Mouse (Mus musculus) v-Abl transformed pro-B cells (cell line): ENCODE data around the gene Slc6a21.

Experiments
- in situ Hi-C, 2 experiments: fragments of 400-800 bp; cut with MboI; formaldehyde crosslinking; loops; one replicate each; pipeline ENCODE4 v1.15.1; 2025; ENCODE audit not compliant: unreplicated experiment in 2 of 2

Gene Slc6a21

GRCm38 (mm10) chr7:45277136-45277760, at the start of gene Slc6a21:
Slc6a21 (plus strand) TSS chr7:45277513.
- in situ Hi-C loops: no loop called here

- in situ Hi-C loops: no loop called here
Observed at GRCm38 (mm10) chr7:45228548-45228947, 48.8 kb upstream of the Slc6a21 start.

- in situ Hi-C loops: no loop called here
Observed at GRCm38 (mm10) chr7:45229046-45229445, 48.3 kb upstream of the Slc6a21 start.

DNA sequence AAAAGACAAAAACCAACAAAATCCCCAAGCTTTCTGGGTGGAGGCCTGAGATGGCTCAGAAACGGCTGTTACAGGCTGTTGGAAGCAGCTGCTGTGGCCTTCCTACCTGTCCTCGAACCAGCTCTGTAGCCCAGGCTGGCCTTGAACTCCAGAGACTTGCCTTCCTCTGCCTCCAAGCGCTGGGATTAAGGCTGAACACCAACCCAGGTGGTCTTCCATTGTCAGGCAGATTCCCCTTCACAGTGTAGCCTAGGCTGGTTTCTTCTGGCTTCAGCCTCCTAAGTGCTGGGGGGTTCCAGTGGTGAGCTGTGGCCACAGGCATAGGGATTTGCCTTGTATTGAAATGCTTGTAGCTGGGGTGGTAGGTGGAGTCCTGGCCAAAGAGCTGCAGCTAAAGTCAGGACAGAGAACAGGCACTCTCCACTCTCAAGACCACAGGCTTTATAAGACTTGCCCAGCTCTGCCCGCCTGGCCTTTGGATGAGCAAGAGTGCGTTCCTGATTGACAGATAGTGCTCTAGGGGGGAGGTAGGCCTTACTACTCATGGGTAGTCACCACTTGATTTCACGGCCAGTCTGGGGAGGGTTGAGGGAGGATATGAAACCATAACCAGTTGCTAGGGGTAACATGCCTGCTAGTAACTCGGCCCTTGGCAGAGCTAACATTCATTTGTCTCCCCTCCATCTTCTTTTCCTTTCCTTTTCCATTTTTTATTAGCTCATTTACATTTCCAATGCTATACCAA, 47.7 kb upstream of the Slc6a21 start:
- in situ Hi-C loops: no loop called here

GRCm38 (mm10) chr7:45231192-45231591, 46.1 kb upstream of the Slc6a21 start:
- in situ Hi-C loops: no loop called here

GRCm38 (mm10) chr7:45231941-45232340, 45.4 kb upstream of the Slc6a21 start:
- in situ Hi-C loops: no loop called here

DNA sequence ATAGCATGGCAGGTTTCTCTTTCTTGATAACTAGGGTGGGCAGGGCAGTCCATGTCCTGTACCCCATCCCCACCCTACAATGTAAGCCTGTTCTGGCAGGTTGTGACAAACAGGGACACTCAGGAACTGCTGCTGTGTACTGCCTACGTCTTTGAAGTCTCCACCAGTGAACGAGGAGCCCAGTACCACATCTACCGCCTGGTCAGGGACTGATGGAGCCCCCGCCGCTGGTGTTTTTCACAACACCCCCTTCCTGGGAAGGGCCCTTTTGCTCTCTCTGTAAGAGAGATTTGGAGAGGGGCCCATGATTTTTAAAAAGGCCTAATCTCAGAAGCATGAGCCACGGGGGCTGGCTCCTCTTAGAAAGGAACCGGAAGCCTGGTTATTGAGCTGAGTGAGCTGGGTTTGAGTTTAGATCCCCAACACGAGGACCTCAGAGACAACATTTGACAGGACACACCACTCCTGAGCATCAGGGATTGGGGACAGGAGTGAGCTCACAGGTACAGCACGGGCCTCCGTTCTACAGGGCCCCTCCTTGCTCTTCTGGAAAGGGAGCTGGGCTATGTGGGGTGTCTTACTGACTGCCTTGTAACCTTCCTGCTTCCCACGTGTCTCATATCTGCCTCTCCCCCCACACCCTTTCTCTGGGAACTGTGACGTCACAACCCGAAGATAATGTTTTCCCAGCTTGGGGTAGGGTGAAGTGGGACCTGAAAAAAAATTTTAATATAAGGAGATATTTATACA, 44.4 kb upstream of the Slc6a21 start:
- in situ Hi-C loops: no loop called here

GRCm38 (mm10) chr7:45233580-45234332, 43.6 kb upstream of the Slc6a21 start:
- in situ Hi-C loops: no loop called here

DNA sequence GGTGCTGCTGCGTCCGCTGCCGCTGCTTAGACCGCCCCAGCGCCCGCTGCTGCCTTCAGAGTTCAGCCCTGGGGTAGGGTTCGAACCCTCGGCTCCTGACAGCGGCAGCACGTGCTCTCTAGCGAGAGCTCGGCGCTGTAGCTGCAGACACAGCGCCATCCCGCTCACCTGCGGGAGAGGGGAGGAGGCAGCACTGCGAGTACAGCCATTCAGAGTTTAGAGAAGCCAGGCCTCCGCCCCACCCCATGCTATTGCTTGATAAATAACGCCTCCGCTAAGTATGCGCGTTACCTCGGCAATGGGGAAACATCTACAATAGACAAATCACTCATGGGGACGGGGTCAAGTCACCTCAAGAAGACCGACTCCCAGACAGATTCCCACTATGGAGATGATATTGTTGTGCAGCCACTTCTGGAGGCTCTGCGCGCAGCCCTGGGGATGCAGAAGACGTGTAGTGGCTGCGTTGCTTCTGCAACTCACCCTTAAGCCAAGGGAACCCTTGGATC, 42.9 kb upstream of the Slc6a21 start:
- in situ Hi-C loops: no loop called here

DNA sequence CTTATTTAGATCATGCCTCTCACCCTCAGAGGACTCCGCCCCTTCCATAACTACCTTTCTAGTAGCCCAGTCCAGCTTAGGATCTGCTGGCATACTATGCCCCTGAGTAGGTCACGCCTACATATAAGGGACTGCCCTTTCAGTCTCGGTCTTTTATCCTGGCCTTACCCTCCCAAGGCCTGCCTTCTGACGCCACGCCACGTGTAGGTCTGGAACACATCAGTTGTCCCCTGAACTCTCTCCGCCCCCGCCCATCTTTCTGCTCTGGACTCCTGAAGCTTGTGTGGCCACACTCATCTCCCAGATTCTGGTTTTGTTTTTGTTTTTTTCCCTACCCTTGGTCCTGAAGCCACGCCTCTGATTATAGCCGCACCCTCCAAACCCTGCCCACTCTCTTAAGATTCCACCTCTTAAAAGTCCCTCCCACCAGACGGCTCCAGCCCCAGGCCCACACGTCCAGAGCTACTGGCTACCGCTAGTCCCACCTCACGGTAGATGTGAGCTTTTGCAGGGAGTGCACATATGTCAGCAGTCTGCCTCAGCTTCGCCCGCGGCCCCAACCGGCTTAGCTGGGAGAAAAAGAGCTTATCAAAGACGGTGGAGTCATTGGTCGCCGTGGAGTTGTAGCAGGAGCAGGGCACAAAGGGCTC, 42.3 kb upstream of the Slc6a21 start:
- in situ Hi-C loops: loop anchor here in 1 of 2 experiments (5.0 kb wide), 1 partner anchor 33 kb away; the partner anchor contains the start of gene Ccdc155

DNA sequence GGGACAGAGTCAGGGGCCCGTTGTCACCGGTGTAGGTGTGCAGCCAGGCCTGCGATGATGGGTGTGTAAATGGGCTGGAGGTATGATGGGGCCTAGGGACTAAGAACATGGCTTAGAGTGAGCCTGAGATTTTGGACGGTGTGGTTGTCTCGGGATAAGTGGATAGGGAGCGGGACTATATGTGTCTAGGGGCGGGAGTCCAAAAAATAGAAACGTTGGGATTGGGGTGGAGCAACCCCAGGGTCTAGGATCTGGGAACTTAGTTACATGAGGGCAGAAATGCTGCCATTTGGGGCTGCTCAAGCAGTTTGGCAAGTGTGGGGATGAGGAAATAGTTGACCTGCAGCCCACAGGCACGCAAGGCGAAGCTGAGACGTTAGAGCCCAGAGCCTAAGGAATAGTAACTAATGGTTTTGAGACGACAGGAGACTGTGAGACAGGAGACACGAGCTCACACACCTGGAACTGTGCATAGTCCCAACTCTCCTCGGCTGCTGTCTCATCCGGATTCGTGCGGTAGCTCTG, 41.6 kb upstream of the Slc6a21 start:
- in situ Hi-C loops: loop anchor here in 1 of 2 experiments (5.0 kb wide), 1 partner anchor 33 kb away; the partner anchor contains the start of gene Ccdc155

DNA sequence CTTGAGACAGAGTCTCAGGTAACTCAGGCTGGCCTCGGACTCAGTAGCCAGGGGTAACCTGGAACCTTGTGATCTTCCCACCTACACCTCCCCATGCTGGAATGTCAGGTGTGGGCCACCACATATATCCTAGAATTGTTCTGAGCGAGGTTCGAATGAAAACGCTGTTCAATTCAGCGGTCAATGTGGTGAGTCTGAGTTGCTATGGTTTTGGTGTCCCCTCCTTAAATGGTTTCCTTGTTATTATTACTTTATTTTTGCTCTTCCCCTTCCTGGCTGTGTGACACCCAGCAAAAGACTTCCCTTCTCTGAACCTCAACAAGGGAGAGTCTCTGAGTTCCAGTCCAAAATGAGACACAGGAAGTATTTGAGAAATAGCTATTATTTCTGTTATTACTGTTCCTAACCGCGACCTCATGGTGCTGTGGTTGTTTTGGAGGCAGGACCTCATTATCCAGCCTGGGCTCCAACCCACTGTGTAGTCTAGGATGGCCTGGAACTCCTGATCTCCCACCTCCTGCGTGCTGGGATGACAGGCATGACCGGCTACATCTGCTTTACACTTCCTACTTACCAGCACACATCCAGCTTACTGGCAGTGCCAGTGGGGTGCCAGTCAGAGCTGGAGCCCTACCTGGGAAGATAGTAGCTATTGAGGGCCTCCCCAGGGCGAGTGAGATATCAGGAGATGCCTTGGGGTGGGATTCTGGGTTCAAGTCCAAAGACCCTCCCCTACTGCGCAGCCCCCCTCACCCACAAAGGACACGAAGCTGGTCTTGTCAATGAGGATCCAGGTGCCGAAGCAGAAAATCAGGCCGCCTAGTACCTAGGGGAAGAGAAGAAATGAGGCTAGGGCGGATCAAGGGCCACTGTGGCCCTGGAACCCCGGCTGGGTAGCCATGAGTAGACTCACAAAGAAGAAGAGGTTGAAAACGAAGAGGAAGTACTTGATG, 39.3 kb upstream of the Slc6a21 start:
- in situ Hi-C loops: loop anchor here in 1 of 2 experiments (5.0 kb wide), 1 partner anchor 36 kb away; the partner anchor contains the start of gene Ccdc155

DNA sequence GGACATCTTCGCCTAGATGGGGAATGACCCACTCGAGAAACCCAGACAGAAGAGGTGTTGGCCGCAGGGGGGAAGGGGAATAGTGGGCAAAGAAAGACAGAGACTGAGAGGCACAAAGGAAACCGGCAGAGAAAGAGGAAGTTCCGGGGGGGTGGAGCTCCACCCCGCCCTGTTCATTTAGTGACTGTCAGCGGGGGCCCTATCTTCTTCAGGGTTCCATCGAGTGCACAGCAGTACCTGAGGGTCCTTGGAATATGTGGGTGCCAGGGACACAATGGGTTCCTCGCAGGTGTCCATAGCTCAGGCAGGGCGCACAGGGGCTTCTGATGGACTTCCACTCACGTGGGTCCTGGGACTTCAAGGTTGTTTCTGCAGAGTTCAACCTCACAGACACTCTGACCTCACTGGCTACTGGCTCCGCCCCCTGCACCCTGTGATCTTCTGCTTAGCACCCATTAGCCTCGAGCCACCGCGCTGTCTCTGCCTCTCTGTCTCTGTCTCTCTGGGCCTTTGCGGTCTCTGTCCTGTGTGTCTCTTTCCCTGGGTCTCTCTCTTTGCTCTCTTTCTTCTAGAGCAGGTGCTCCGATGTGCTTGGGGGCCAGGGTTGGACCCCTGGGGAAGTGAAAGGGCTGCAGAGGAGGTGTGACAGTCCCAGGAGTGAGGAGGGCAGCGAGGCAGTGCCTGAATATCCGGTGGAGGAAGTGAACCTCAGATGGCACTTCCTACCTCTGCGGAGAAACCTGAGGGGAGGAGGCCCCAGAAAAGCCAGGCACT, 38.4 kb upstream of the Slc6a21 start, which contains the start of gene Cd37:
Cd37 (minus strand) TSS at position 393 of the 774 bp plus-strand sequence.
- in situ Hi-C loops: loop anchor here in 1 of 2 experiments (5.0 kb wide), 1 partner anchor 37 kb away; the partner anchor contains the start of gene Ccdc155

DNA sequence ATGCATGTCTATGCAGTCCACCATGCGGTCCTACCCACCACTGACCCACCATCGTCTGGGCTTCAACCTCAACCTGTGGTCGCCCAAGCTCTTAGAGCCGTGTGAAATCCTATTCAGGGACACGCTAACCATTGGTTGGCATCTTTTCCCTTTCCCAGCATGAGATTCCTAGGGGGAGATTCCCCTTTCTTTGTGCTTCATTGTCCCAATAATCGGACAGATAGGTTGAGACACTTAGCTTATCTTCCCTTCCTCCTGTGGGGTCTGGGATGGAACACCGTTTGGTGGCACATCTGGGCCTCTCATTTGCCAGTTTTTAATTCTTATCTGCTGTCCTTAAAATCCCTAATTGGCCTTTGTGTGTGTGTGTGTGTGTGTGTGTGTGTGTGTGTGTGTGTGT, 37.2 kb upstream of the Slc6a21 start:
- in situ Hi-C loops: no loop called here

GRCm38 (mm10) chr7:45240633-45241388, 36.5 kb upstream of the Slc6a21 start, which contains the start of gene Slc6a16:
Slc6a16 (plus strand) TSS chr7:45241085.
- in situ Hi-C loops: no loop called here

DNA sequence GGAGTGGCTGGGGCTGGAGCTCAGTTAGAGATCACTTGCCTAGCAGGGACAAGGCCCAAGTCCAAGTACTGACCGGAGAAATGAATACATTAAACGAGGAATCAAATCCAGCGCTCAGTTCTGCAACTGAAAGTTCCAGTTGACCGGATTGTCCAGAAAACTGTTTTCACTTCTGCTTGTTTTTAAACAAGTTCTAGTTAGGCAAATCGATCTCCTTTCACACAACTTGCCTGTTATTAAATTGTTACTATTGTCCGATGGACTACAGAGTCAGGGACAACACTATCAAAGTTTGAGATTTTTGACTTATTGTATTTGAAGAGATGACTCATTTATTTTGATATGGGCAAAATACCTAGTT, 35.9 kb upstream of the Slc6a21 start:
- in situ Hi-C loops: no loop called here

DNA sequence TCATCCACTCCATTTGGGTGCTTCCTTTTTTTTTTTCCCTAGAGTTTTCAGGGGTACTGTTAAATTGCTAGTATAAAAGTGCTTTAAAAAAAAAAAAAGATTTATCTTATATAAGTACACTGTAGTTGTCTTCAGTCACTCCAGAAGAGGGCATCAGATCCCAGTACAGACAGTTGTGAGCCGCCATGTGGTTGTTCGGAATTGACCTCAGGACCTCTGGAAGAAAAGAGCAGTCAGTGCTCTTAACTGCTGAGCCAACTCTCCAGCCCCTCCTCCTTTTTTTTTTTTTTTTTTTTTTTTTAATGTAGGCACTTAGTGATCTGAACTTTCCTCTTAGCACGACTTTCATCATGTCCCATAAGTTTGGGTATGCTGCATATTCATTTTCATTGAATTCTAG, 29.6 kb upstream of the Slc6a21 start:
- in situ Hi-C loops: no loop called here
